Mouse (Mus musculus) lung, embryonic 16.5 days (tissue): Measurements from ENCODE around the gene H2-M3. TPM values are rescaled to one million over a fixed set of nuclear protein-coding genes. Genes with fewer than 3 reads are reported as not detected.

ENCODE experiments used
- polyA plus RNA-seq: library from polyadenylated mRNA; unstranded; fragments of >200 nt; fragmentation: Nextera tagmentation; extraction: Ambion mirVana; gene quantifications from 2 replicates; pipeline ENCODE4 v1.2.1, GENCODE M21; 2015

Gene H2-M3
- polyA plus RNA-seq, 1 experiment from 2014 or later, result 2.3 TPM

Other genes with a start within 250 kb of the H2-M3 start
- gene Mog, start 246.8 kb upstream of the H2-M3 start, polyA plus RNA-seq, result 0.11 TPM in 1 of 2 replicates, not detected in the other
- 5.6 and 7.3 TPM in 2 replicates for gene Gabbr1, start 224.3 kb upstream of the H2-M3 start, polyA plus RNA-seq
- not detected in 2 replicates for gene Olfr90, start 181.7 kb upstream of the H2-M3 start, polyA plus RNA-seq
- gene Olfr91, start 171.9 kb upstream of the H2-M3 start, polyA plus RNA-seq, result not detected in 2 replicates
- gene Olfr92, start 150.1 kb upstream of the H2-M3 start, polyA plus RNA-seq, result not detected in 2 replicates
- not detected in 2 replicates for gene Olfr93, start 108.7 kb upstream of the H2-M3 start, polyA plus RNA-seq
- gene Ubd, start 76.3 kb upstream of the H2-M3 start, polyA plus RNA-seq, result 0.28 and 1.1 TPM in 2 replicates
- gene Olfr94, start 69.2 kb upstream of the H2-M3 start, polyA plus RNA-seq, result not detected in 2 replicates
- gene Olfr95, start 57.1 kb upstream of the H2-M3 start, polyA plus RNA-seq, result not detected in 2 replicates
- not detected in 2 replicates for gene Olfr96, start 50.1 kb upstream of the H2-M3 start, polyA plus RNA-seq
- gene Olfr97, start 32.9 kb upstream of the H2-M3 start, polyA plus RNA-seq, result not detected in 2 replicates
- not detected in 2 replicates for gene Olfr98, start 6.5 kb upstream of the H2-M3 start, polyA plus RNA-seq
- gene Olfr99, start 13.2 kb downstream of the H2-M3 start, polyA plus RNA-seq, result not detected in 2 replicates
- gene Olfr101, start 34.1 kb downstream of the H2-M3 start, polyA plus RNA-seq, result not detected in 2 replicates
- not detected in 2 replicates for gene Olfr102, start 46.8 kb downstream of the H2-M3 start, polyA plus RNA-seq
- not detected in 2 replicates for gene Olfr103, start 69.5 kb downstream of the H2-M3 start, polyA plus RNA-seq
- gene Olfr104-ps, start 89.4 kb downstream of the H2-M3 start, polyA plus RNA-seq, result not detected in 2 replicates
- not detected in 2 replicates for gene Olfr105-ps, start 108.8 kb downstream of the H2-M3 start, polyA plus RNA-seq
- not detected in 2 replicates for gene Olfr106-ps, start 120.2 kb downstream of the H2-M3 start, polyA plus RNA-seq
- not detected in 2 replicates for gene Olfr107, start 129.0 kb downstream of the H2-M3 start, polyA plus RNA-seq
- gene Olfr108, start 175.3 kb downstream of the H2-M3 start, polyA plus RNA-seq, result not detected in 2 replicates
- gene Olfr109, start 188.7 kb downstream of the H2-M3 start, polyA plus RNA-seq, result not detected in 2 replicates
- gene H2-M2, start 213.3 kb downstream of the H2-M3 start, polyA plus RNA-seq, result not detected in 2 replicates
- not detected in 2 replicates for gene Olfr110, start 222.2 kb downstream of the H2-M3 start, polyA plus RNA-seq
- gene Olfr111, start 237.8 kb downstream of the H2-M3 start, polyA plus RNA-seq, result not detected in 2 replicates